Mouse (Mus musculus) thymus, adult 2 months (tissue): Measurements from ENCODE around the gene Ldb3.

ENCODE experiments used
- CTCF ChIP-seq: fragments of 200-500 bp; IDR thresholded peaks from 2 replicates; pipeline ENCODE4 v1.5.1; 2012; ENCODE audit warnings: mild to moderate bottlenecking, control low read depth, low read length, moderate library complexity, borderline replicate concordance; ENCODE audit not compliant: control insufficient read depth, poor library complexity, insufficient read depth; ENCODE audit errors: extremely low read depth
- POLR2A ChIP-seq: fragments of 200-500 bp; IDR thresholded peaks from 2 replicates; pipeline ENCODE4 v1.6.1; 2012; ENCODE audit warnings: mild to moderate bottlenecking, low read length, control low read depth, moderate library complexity; ENCODE audit not compliant: control insufficient read depth, poor library complexity, insufficient read depth; ENCODE audit errors: extremely low read depth

DNA sequence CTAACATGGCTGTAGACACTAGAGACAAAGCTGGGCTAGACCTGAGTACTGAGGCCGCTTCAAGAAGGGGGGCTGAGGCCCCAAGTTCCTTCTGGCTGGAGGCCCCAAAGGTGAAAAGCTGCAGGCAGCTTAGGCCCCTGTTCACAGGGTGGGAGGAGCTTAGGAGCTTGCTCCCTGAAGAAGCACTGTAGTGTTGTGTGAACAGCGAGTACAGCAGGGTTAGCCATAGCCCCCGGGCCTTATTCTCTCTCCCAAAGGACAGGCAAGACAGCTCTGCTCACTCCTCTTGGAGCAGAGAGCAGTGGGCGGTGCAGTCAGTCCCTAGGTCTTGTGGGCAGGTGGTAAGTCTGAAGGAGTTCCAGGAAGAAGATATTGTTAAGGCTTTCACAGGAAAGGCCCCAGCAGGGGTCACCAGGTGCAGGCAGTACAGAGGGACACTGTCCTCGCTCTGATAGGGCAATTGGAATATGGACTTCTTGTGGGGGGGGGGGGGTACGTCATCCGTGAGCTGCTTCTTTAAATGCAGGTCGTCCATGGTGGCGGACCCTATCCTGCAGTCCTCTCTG is 15.1 kb downstream of the Ldb3 start:
- no peak for TF ChIP-seq CTCF
- no peak for TF ChIP-seq POLR2A
